Mouse (Mus musculus) liver, adult 2 months (tissue): ENCODE measurements at regions not wholly inside any gene's neighbourhood (a gene's known extent, or its start where the extent isn't known, plus 50 kb on each side); places are given as distances from the start of the nearest gene placed in this dataset.

Experiments used
- DNase-seq: peaks from one replicate; pipeline ENCODE4 v3.0.0-alpha.2; 2011; ENCODE audit warnings: low read depth, low spot score; ENCODE audit errors: extremely low read depth
- H3K27ac ChIP-seq: fragments of 200-500 bp; replicated peaks from 2 replicates; pipeline ENCODE4 v1.5.1; 2012; ENCODE audit warnings: low read depth, mild to moderate bottlenecking, control low read depth, inconsistent platforms, low read length; ENCODE audit not compliant: insufficient read depth
- H3K27me3 ChIP-seq: fragments of 200-500 bp; 2 replicates; pipeline ENCODE4 v1.6.1; 2012; ENCODE audit warnings: mild to moderate bottlenecking, moderate library complexity, low read length, inconsistent platforms; ENCODE audit not compliant: control insufficient read depth, insufficient read depth
- H3K36me3 ChIP-seq: fragments of 200-500 bp; 2 replicates; pipeline ENCODE4 v1.6.1; 2012; ENCODE audit warnings: low read length, inconsistent platforms; ENCODE audit not compliant: control insufficient read depth, insufficient read depth
- H3K4me1 ChIP-seq: fragments of 200-500 bp; 2 replicates; pipeline ENCODE4 v1.6.1; 2011; ENCODE audit warnings: low read length; ENCODE audit not compliant: control insufficient read depth, insufficient read depth
- H3K4me3 ChIP-seq: fragments of 200-500 bp; 2 replicates; pipeline ENCODE4 v1.5.1; 2011; ENCODE audit warnings: low read depth, mild to moderate bottlenecking, control low read depth, low read length, moderate library complexity; ENCODE audit not compliant: insufficient read depth
- H3K79me2 ChIP-seq: fragments of 200-500 bp; 2 replicates; pipeline ENCODE4 v1.6.1; 2012; ENCODE audit warnings: inconsistent platforms, mild to moderate bottlenecking, low read length, moderate library complexity; ENCODE audit not compliant: control insufficient read depth, insufficient read depth
- H3K9ac ChIP-seq: fragments of 200-500 bp; 2 replicates; pipeline ENCODE4 v1.6.1; 2012; ENCODE audit warnings: low read depth, mild to moderate bottlenecking, control low read depth, inconsistent platforms, low read length
- CTCF ChIP-seq: fragments of 200-500 bp; IDR thresholded peaks from 2 replicates; pipeline ENCODE4 v1.5.1; 2011; ENCODE audit warnings: low read depth, low read length, control low read depth
- POLR2A ChIP-seq: fragments of 200-500 bp; IDR thresholded peaks from 2 replicates; pipeline ENCODE4 v1.6.1; 2011; ENCODE audit warnings: low read length, control low read depth; ENCODE audit not compliant: insufficient read depth; ENCODE audit errors: extremely low read depth
- WGBS: fragments of 180-500 bp; shearing (Covaris S2); methylation state at CpG from one replicate; pipeline ENCODE4 v1.1.7; 2018; 5-methylcytosine and 5-hydroxymethylcytosine counted together

DNA sequence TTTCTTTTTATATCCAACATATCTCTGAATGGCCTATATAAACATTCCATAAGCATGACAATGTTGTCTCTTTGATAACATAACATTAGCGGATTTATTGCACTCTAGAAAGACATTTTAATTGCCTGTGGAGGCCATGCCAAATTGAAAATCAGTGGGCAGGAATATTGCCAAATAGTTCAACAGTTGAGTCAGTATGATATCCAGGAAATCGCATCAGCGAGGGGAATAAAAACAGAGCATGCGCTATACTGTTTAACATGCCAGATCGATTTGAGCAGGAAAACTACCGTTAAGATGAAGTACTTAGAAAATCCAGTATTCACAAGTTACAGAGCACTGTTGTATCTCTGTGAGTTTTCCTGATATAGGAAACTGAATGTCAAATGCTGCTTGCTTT, 1238.6 kb upstream of the Tenm3 start:
- Histone ChIP-seq H3K9ac (no peak overlapping the region), H3K79me2 (no peaks in the 10 kb centered on the region), H3K4me1 (no peaks in the 10 kb centered on the region), H3K4me3 (no peak overlapping the region), H3K27ac (no peak overlapping the region), H3K27me3 (no peaks in the 10 kb centered on the region), H3K36me3 (no peaks in the 10 kb centered on the region)
- no peak for TF ChIP-seq POLR2A
- no peak for TF ChIP-seq CTCF
- no peak for DNase-seq
- WGBS = 79% methylated on average over 6 of the region's 6 CpGs

DNA sequence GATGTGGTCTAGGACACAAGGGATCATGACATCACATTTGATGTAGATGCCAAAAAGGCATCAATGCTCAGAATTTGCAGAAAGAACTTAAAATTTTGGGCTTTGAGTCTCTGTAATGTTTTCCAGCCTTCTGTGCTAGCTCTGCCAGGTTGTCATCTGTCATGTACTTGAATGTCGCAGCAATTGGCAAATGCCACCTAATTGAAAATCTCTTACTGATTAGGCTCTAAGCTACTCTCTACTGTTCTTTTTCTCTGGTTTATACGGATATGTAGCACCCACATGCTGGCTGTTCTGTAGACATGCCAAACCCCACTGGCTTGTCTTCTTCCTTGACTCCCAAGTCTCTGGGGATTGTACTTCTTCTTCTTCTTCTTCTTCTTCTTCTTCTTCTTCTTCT, 1193.3 kb upstream of the Tenm3 start:
- TF ChIP-seq POLR2A (no peak), CTCF (no peak)
- Histone ChIP-seq H3K9ac (no peak overlapping the region), H3K4me3 (no peak overlapping the region), H3K36me3 (no peaks in the 10 kb centered on the region), H3K4me1 (no peaks in the 10 kb centered on the region), H3K27me3 (no peaks in the 10 kb centered on the region), H3K79me2 (no peaks in the 10 kb centered on the region), H3K27ac (no peak overlapping the region)
- no peak for DNase-seq
- WGBS = 69% methylated on average over 2 of the region's 2 CpGs

DNA sequence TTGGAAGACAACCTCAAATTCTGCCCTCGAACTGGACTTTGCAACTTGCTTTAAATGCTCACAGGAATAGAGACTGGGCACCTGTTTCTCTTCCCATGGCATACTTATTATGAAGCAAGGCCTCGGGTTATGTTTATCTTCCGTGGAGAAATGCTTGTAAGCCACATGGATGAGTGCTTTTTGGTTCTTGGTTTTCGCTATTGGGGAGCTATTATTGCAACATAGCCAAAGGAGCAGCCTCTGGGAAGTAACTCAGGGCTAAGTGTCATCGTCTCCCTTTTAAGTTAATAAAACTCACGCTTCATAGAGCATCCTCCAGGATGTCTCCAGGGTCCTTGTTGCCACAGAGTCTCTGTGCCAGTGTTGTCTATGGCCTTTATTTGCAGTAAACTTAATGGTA, 1183.8 kb upstream of the Tenm3 start:
- Histone ChIP-seq H3K27ac (no peak overlapping the region), H3K27me3 (no peaks in the 10 kb centered on the region), H3K9ac (no peak overlapping the region), H3K4me3 (no peak overlapping the region), H3K36me3 (no peaks in the 10 kb centered on the region), H3K79me2 (no peaks in the 10 kb centered on the region), H3K4me1 (no peaks in the 10 kb centered on the region)
- DNase-seq = no peak
- WGBS = 69% methylated on average over 6 of the region's 6 CpGs
- TF ChIP-seq POLR2A (no peak), CTCF (no peak)

DNA sequence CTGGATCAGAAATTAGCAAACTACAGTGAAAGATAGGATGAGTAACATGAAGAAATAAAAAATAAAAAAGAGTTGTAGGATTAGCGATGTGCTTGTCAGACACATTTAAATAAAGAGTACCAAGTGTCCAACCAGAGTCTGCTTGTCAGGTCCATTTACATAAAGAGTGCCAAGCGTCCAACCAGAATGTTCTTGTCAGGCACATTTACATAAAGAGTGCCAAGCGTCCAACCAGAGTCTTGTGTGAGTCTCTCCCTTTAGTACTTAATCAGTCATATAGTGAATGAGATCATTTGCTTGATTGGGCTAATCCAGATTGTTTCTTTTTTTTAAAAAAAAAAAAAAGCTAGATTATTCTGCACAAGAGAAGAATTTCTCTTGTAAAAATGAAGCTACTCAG, 1163.8 kb upstream of the Tenm3 start:
- Histone ChIP-seq H3K4me1 (no peaks in the 10 kb centered on the region), H3K79me2 (no peaks in the 10 kb centered on the region), H3K27me3 (no peaks in the 10 kb centered on the region), H3K27ac (no peak overlapping the region), H3K4me3 (no peak overlapping the region), H3K36me3 (no peaks in the 10 kb centered on the region), H3K9ac (no peak overlapping the region)
- DNase-seq = no peak
- TF ChIP-seq POLR2A = no peak
- TF ChIP-seq CTCF = no peak
- 70% methylated on average over 3 of the region's 3 CpGs for WGBS

DNA sequence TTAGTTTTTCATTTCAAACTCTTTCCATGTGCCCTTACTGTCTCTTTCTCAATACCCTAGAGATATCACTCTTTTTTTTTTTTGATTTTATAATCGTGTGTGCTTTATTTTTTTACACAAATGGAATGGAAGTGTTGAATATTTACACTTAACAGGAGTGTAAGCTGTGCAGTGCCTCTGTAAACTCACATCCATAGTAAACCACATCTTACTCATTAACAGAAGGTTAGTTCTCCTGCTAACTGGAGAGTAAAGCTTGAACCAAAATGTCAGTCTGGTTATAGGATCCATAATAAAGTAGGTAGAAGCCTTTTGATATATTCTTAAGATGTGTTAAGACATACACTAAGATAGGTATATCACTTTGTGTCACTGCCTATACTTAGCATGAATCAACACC, 1160.5 kb upstream of the Tenm3 start:
- no peaks in the 10 kb centered on the region for H3K4me1 ChIP-seq
- TF ChIP-seq CTCF = no peak
- no peak for TF ChIP-seq POLR2A
- H3K36me3 ChIP-seq = no peaks in the 10 kb centered on the region
- 22% methylated on average over 1 of the region's 1 CpGs for whole genome bisulfite sequencing
- H3K79me2 ChIP-seq = no peaks in the 10 kb centered on the region
- no peak overlapping the region for H3K4me3 ChIP-seq
- H3K27me3 ChIP-seq = no peaks in the 10 kb centered on the region
- H3K9ac ChIP-seq = no peak overlapping the region
- H3K27ac ChIP-seq = no peak overlapping the region
- DNase-seq = no peak

DNA sequence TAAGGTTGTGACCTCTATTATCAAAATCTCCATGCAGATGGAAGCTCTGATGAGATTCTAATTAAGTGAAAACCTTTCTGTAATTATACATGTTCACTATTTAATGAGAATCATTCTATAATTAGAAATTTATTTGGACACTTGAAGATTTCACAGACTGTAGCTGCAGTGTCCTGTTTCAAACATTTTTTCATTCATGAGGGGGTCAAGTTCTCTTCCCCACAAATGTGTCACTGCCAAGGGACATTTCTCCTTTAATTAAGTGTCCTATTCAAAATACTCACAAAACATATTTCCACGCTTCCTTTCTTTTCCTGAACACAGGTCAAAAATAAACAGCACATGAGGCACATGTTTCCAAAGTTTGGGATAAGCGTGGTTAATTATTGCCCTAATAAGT, 1159.9 kb upstream of the Tenm3 start:
- Histone ChIP-seq H3K4me3 (no peak overlapping the region), H3K4me1 (no peaks in the 10 kb centered on the region), H3K9ac (no peak overlapping the region), H3K27ac (no peak overlapping the region), H3K27me3 (no peaks in the 10 kb centered on the region), H3K79me2 (no peaks in the 10 kb centered on the region), H3K36me3 (no peaks in the 10 kb centered on the region)
- no peak for TF ChIP-seq CTCF
- TF ChIP-seq POLR2A = no peak
- WGBS = 69% methylated on average over 2 of the region's 2 CpGs
- peak; percentile 2 for DNase-seq
